Mouse (Mus musculus) hindbrain, postnatal 0 days (tissue): Measurements from ENCODE around the gene Usf2. TPM values are rescaled to one million over a fixed set of nuclear protein-coding genes. Genes with fewer than 3 reads are reported as not detected.

Source experiments
- ATAC-seq: fragments of 200-750 bp; cut with Nextera tagmentation; 2 replicates; pipeline ENCODE4 v1.8.0; 2017; ENCODE audit warnings: mild to moderate bottlenecking, moderate TSS enrichment, moderate library complexity
- DNase-seq: peaks from one replicate; pipeline ENCODE4 v3.0.0-alpha.2; 2015; ENCODE audit warnings: low spot score
- H3K27ac ChIP-seq: fragments of 300-500 bp; sonication (generic); 2 replicates; pipeline ENCODE4 v1.5.1; 2014; ENCODE audit warnings: mild to moderate bottlenecking
- H3K27me3 ChIP-seq: fragments of 300-500 bp; sonication (generic); 2 replicates; pipeline ENCODE4 v1.6.1; 2014; ENCODE audit warnings: low read length, mixed read lengths; ENCODE audit not compliant: insufficient read depth
- H3K36me3 ChIP-seq: fragments of 300-500 bp; sonication (generic); 2 replicates; pipeline ENCODE4 v1.6.1; 2014; ENCODE audit warnings: low read length, mixed read lengths; ENCODE audit not compliant: insufficient read depth
- H3K4me1 ChIP-seq: fragments of 300-500 bp; sonication (generic); 2 replicates; pipeline ENCODE4 v1.6.1; 2014; ENCODE audit warnings: antibody characterized with exemption, low read length, mixed read lengths; ENCODE audit not compliant: insufficient read depth
- H3K4me2 ChIP-seq: fragments of 300-500 bp; sonication (generic); 2 replicates; pipeline ENCODE4 v1.6.1; 2014; ENCODE audit warnings: low read depth, mild to moderate bottlenecking, low read length, moderate library complexity, mixed read lengths
- H3K4me3 ChIP-seq: fragments of 300-500 bp; sonication (generic); 2 replicates; pipeline ENCODE4 v1.5.1; 2014; ENCODE audit warnings: low read length
- H3K9ac ChIP-seq: fragments of 300-500 bp; sonication (generic); replicated peaks from 2 replicates; pipeline ENCODE4 v1.6.1; 2014; ENCODE audit warnings: mild to moderate bottlenecking, low read length, moderate library complexity, mixed read lengths
- H3K9me3 ChIP-seq: fragments of 300-500 bp; sonication (generic); 2 replicates; pipeline ENCODE4 v1.6.1; 2016; ENCODE audit warnings: low read length, mixed read lengths
- CTCF ChIP-seq: IDR thresholded peaks from 2 replicates; pipeline ENCODE4 v1.5.1; 2016; ENCODE audit warnings: antibody characterized with exemption, control low read depth, low read depth
- WGBS: fragments of 180-500 bp; shearing (Covaris S2); extraction: QIAGEN DNeasy Blood & Tissue Kit; methylation state at CpG from one replicate; pipeline ENCODE4 v1.1.7; 2014; 5-methylcytosine and 5-hydroxymethylcytosine counted together
- polyA plus RNA-seq: library from polyadenylated mRNA; unstranded; fragments of >200 nt; fragmentation: Nextera tagmentation; extraction: Ambion mirVana; gene quantifications from 2 replicates; pipeline ENCODE4 v1.2.1, GENCODE M21; 2015
- total RNA-seq: library from RNA; depleted of rRNA; stranded (reverse); fragments of >200 nt; gene quantifications from 2 replicates; pipeline ENCODE4 v1.2.3, GENCODE M21; 2014; rRNA removed

The Usf2 gene
- total and polyA plus RNA-seq, 2 experiments from 2014 or later, result 28.0 to 114 TPM

GRCm38 (mm10) chr7:30904042-30904441 is 52.6 kb downstream of the Usf2 start:
- H3K36me3 ChIP-seq, result no peaks in the 10 kb centered on the region
- peak; percentile 68 for TF ChIP-seq CTCF
- WGBS, result 54% methylated on average over 4 of the region's 4 CpGs
- peaks cover 3% of the 10 kb centered on the region; the same call in 1 of the 2 replicates for H3K4me1 ChIP-seq
- H3K4me3 ChIP-seq, result no peak overlapping the region
- ATAC-seq, result no peak
- peak; percentile 34 for DNase-seq
- no peaks in the 10 kb centered on the region for H3K9me3 ChIP-seq
- no peak overlapping the region for H3K27ac ChIP-seq
- no peak overlapping the region for H3K9ac ChIP-seq
- no peaks in the 10 kb centered on the region for H3K27me3 ChIP-seq
- H3K4me2 ChIP-seq, result no peak overlapping the region

Other genes starting within 250 kb of the Usf2 start
- gene Atp4a, start 244.6 kb downstream of the Usf2 start, total RNA-seq, result 2.0 and 5.3 TPM in 2 replicates
- 4.2 and 6.0 TPM in 2 replicates for gene Atp4a, start 244.6 kb downstream of the Usf2 start, polyA plus RNA-seq
- 195 and 238 TPM in 2 replicates for gene Tmem147, start 227.3 kb downstream of the Usf2 start, total RNA-seq
- gene Tmem147, start 227.3 kb downstream of the Usf2 start, polyA plus RNA-seq, result 338 and 342 TPM in 2 replicates
- not detected in 2 replicates for gene Gapdhs, start 213.1 kb downstream of the Usf2 start, total RNA-seq
- 0.32 and 0.69 TPM in 2 replicates for gene Gapdhs, start 213.1 kb downstream of the Usf2 start, polyA plus RNA-seq
- 0.84 and 4.2 TPM in 2 replicates for gene Sbsn, start 205.3 kb downstream of the Usf2 start, total RNA-seq
- 2.9 and 3.0 TPM in 2 replicates for gene Sbsn, start 205.3 kb downstream of the Usf2 start, polyA plus RNA-seq
- gene Dmkn, start 193.0 kb downstream of the Usf2 start, total RNA-seq, result 1.4 and 2.1 TPM in 2 replicates
- gene Dmkn, start 193.0 kb downstream of the Usf2 start, polyA plus RNA-seq, result 3.9 and 5.8 TPM in 2 replicates
- not detected in 2 replicates for gene Krtdap, start 168.9 kb downstream of the Usf2 start, total RNA-seq
- gene Krtdap, start 168.9 kb downstream of the Usf2 start, polyA plus RNA-seq, result 0.66 and 1.8 TPM in 2 replicates
- 0.16 TPM in 1 of 2 replicates, not detected in the other for gene Ffar2, start 133.0 kb downstream of the Usf2 start, total RNA-seq
- 0.19 and 0.23 TPM in 2 replicates for gene Ffar2, start 133.0 kb downstream of the Usf2 start, polyA plus RNA-seq
- 0.05 TPM in 1 of 2 replicates, not detected in the other for gene Ffar3, start 100.6 kb downstream of the Usf2 start, total RNA-seq
- gene Ffar3, start 100.6 kb downstream of the Usf2 start, polyA plus RNA-seq, result 0.09 TPM in 1 of 2 replicates, not detected in the other
- not detected in 2 replicates for gene Ffar1, start 95.2 kb downstream of the Usf2 start, total RNA-seq
- not detected in 2 replicates for gene Ffar1, start 95.2 kb downstream of the Usf2 start, polyA plus RNA-seq
- 0.07 and 3.2 TPM in 2 replicates for gene Cd22, start 76.5 kb downstream of the Usf2 start, total RNA-seq
- 0.09 and 0.20 TPM in 2 replicates for gene Cd22, start 76.5 kb downstream of the Usf2 start, polyA plus RNA-seq
- gene Mag, start 41.9 kb downstream of the Usf2 start, total RNA-seq, result 39.0 and 48.7 TPM in 2 replicates
- gene Mag, start 41.9 kb downstream of the Usf2 start, polyA plus RNA-seq, result 14.4 and 18.6 TPM in 2 replicates
- gene Hamp2, start 32.1 kb downstream of the Usf2 start, total RNA-seq, result not detected in 2 replicates
- gene Hamp2, start 32.1 kb downstream of the Usf2 start, polyA plus RNA-seq, result not detected in 2 replicates
- gene Hamp, start 12.8 kb downstream of the Usf2 start, total RNA-seq, result not detected in 2 replicates
- not detected in 2 replicates for gene Hamp, start 12.8 kb downstream of the Usf2 start, polyA plus RNA-seq
- gene Lsr, start 16.7 kb upstream of the Usf2 start, total RNA-seq, result 22.8 and 28.8 TPM in 2 replicates
- gene Lsr, start 16.7 kb upstream of the Usf2 start, polyA plus RNA-seq, result 25.3 and 25.5 TPM in 2 replicates
- gene Fam187b, start 17.0 kb upstream of the Usf2 start, total RNA-seq, result 0.16 and 2.0 TPM in 2 replicates
- gene Fam187b, start 17.0 kb upstream of the Usf2 start, polyA plus RNA-seq, result 0.77 and 0.89 TPM in 2 replicates
- 15.3 and 22.1 TPM in 2 replicates for gene Fxyd5, start 85.7 kb upstream of the Usf2 start, total RNA-seq
- gene Fxyd5, start 85.7 kb upstream of the Usf2 start, polyA plus RNA-seq, result 33.3 and 35.3 TPM in 2 replicates
- gene Fxyd7, start 94.7 kb upstream of the Usf2 start, total RNA-seq, result 234 and 282 TPM in 2 replicates
- 466 and 477 TPM in 2 replicates for gene Fxyd7, start 94.7 kb upstream of the Usf2 start, polyA plus RNA-seq
- 24.0 and 26.5 TPM in 2 replicates for gene Fxyd1, start 100.4 kb upstream of the Usf2 start, total RNA-seq
- gene Fxyd1, start 100.4 kb upstream of the Usf2 start, polyA plus RNA-seq, result 129 and 150 TPM in 2 replicates
- gene Lgi4, start 102.5 kb upstream of the Usf2 start, total RNA-seq, result 1.9 and 5.9 TPM in 2 replicates
- 1.2 and 1.3 TPM in 2 replicates for gene Lgi4, start 102.5 kb upstream of the Usf2 start, polyA plus RNA-seq
- not detected in 2 replicates for gene Fxyd3, start 119.9 kb upstream of the Usf2 start, total RNA-seq
- gene Fxyd3, start 119.9 kb upstream of the Usf2 start, polyA plus RNA-seq, result 1.2 and 1.5 TPM in 2 replicates
- gene Hpn, start 158.5 kb upstream of the Usf2 start, total RNA-seq, result not detected in 2 replicates
- 0.88 and 1.3 TPM in 2 replicates for gene Hpn, start 158.5 kb upstream of the Usf2 start, polyA plus RNA-seq
- 65.7 and 69.5 TPM in 2 replicates for gene Scn1b, start 170.2 kb upstream of the Usf2 start, total RNA-seq
- gene Scn1b, start 170.2 kb upstream of the Usf2 start, polyA plus RNA-seq, result 44.3 and 46.0 TPM in 2 replicates
- 256 and 258 TPM in 2 replicates for gene Gramd1a, start 199.1 kb upstream of the Usf2 start, total RNA-seq
- gene Gramd1a, start 199.1 kb upstream of the Usf2 start, polyA plus RNA-seq, result 137 and 143 TPM in 2 replicates